In the genomic region with DNA sequence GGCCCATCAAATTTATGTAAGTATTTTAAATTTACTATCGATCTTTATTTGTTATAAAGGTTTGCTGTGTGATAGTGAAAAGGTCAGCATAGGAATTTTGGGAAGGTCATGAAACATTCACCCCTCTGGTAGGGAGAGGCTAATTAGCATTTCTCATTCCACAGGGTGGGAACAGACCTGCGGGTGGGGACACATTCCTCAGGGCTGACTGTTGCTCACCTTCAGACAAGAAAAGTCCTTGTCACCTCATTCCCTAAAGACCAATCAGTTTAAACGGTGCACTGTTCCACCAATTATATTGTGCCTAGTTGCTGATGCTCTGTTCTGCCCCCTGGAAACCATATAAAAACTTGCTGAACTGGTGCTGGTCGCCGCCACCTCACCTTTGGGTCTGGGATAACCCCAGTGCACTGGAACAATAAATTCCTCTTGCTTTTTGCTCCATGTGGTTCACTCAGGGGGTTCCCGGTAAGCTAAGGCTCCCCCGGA, we compare ENCODE assay signal across 11 mouse cellular contexts. TPM values are rescaled to one million over a fixed set of nuclear protein-coding genes. Genes with fewer than 3 reads are reported as not detected.
A peak's percentile ranks its signal among the peaks of the same experiment; 100 is the strongest.
DNase-seq lines count a peak whose midpoint lies in the region; ATAC-seq lines count a peak whose summit lies in the region.
"Had no signal": no experiment of that assay in that cellular context is flagged by ENCODE, and none has a peak within 500 bp of the region (broad histone marks: within the 10 kb centered on the region; RNA-seq: fewer than 3 reads in every experiment).

A gene (plus strand): TSS at position 439 of the 489 bp plus-strand sequence.

- no peaks in the 10 kb centered on the region for H3K9me3 ChIP-seq in hindbrain, embryonic 11.5 days (ENCODE audit: control insufficient read depth, low read length)
- no peaks in the 10 kb centered on the region for H3K9me3 ChIP-seq in hindbrain, embryonic 16.5 days (ENCODE audit: control insufficient read depth, low read length)

- intact Hi-C loops in heart, postnatal 14 days (cut with DNase I), result no loop called here
- intact Hi-C loops in left cerebral cortex, postnatal 10 days (cut with DNase I), result no loop called here

- no peaks in the 10 kb centered on the region for H3K27me3 ChIP-seq in hindbrain, embryonic 11.5 days (ENCODE audit: control insufficient read depth, insufficient read depth, low read length)
- H3K27me3 ChIP-seq in hindbrain, embryonic 16.5 days (replicated peaks; ENCODE audit: control insufficient read depth, insufficient read depth, low read length), result no peaks in the 10 kb centered on the region

- no peak within 1 kb of the TSS for H3K4me2 ChIP-seq in hindbrain, embryonic 11.5 days (replicated peaks; ENCODE audit: low read depth, low read length)
- no peak within 1 kb of the TSS for H3K4me2 ChIP-seq in hindbrain, embryonic 16.5 days (ENCODE audit: low read length)

- DNase-seq in hindbrain, embryonic 11.5 days (ENCODE audit: low spot score), result no peak
- peak; percentile 92 for DNase-seq in ES-CJ7 (ENCODE audit: low read depth, low spot score)
- no peak for DNase-seq in adrenal gland, postnatal 25 days
- DNase-seq in heart, postnatal 14 days, result no peak
- no peak for DNase-seq in frontal cortex, postnatal 25 days (ENCODE audit: low spot score in 2 of 2)
- no peak for DNase-seq in left cerebral cortex, postnatal 10 days (ENCODE audit: extremely low spot score in 1 of 2, low spot score in 2 of 2)
- DNase-seq in right cerebral cortex, postnatal 36 days (ENCODE audit: low spot score in 2 of 2), result no peak
- DNase-seq: layer of hippocampus, adult 9-11 months; lung, adult 18-20 months had no signal

- H3K36me3 ChIP-seq in hindbrain, embryonic 11.5 days (ENCODE audit: control insufficient read depth, insufficient read depth, low read length), result no peaks in the 10 kb centered on the region
- no peaks in the 10 kb centered on the region for H3K36me3 ChIP-seq in hindbrain, embryonic 16.5 days (ENCODE audit: control insufficient read depth, insufficient read depth, low read length)

- no peak within 1 kb of the TSS for H3K4me3 ChIP-seq in hindbrain, embryonic 11.5 days (ENCODE audit: low read depth, low read length)
- H3K4me3 ChIP-seq in hindbrain, embryonic 16.5 days (ENCODE audit: low read length), result no peak within 1 kb of the TSS

- ATAC-seq in hindbrain, embryonic 11.5 days (ENCODE audit: low FRiP score), result no peak
- ATAC-seq in hindbrain, embryonic 16.5 days, result no peak

- H3K4me1 ChIP-seq in hindbrain, embryonic 11.5 days (replicated peaks; ENCODE audit: control insufficient read depth, insufficient read depth, low read length), result no peaks in the 10 kb centered on the region
- H3K4me1 ChIP-seq in hindbrain, embryonic 16.5 days (ENCODE audit: control insufficient read depth, insufficient read depth, low read depth, low read length), result no peaks in the 10 kb centered on the region

- 84% methylated on average over 7 of the region's 7 CpGs for WGBS in hindbrain, embryonic 11.5 days
- 85% methylated on average over 7 of the region's 7 CpGs for WGBS in hindbrain, embryonic 16.5 days

- H3K27ac ChIP-seq in hindbrain, embryonic 11.5 days (ENCODE audit: low read depth, low read length), result no peak within 1 kb of the TSS
- no peak within 1 kb of the TSS for H3K27ac ChIP-seq in hindbrain, embryonic 16.5 days (ENCODE audit: low read depth, low read length)

- no peak within 1 kb of the TSS for H3K9ac ChIP-seq in hindbrain, embryonic 11.5 days (ENCODE audit: low read depth, low read length)
- H3K9ac ChIP-seq in hindbrain, embryonic 16.5 days (ENCODE audit: low read depth, low read length), result no peak within 1 kb of the TSS

RNA-seq across cellular contexts. Expression of the gene that starts here (rescaled TPM):
- polyA plus RNA-seq in hindbrain, embryonic 11.5 days (2014; fragmentation: Nextera tagmentation; extraction: Ambion mirVana), result 23.7 and 26.0 TPM in 2 replicates
- 2.9 and 3.6 TPM in 2 replicates for polyA plus RNA-seq in hindbrain, embryonic 16.5 days (2015; fragmentation: Nextera tagmentation; extraction: Ambion mirVana)
- total RNA-seq in adrenal gland, postnatal 25 days (2021), result 24.1 and 26.4 TPM in 2 replicates
- total RNA-seq in heart, postnatal 14 days (2021), result 10 to 100 TPM; 10.2 to 11.9 TPM
- total RNA-seq in left cerebral cortex, postnatal 10 days (2021), result 10 to 100 TPM in 1 of 2 experiments, 1 to 10 TPM in 1; 9.3 to 11.5 TPM
- total RNA-seq: hematopoietic stem cell, adult 5-6 weeks had no signal
